Mouse (Mus musculus) spleen, postnatal 4 days (tissue): ENCODE data around the gene Stx11.

Experiments
- DNase-seq, 2 experiments: peaks; one replicate each; pipeline ENCODE4 v3.0.0; 2022; ENCODE audit warnings: low spot score in 2 of 2

Gene Stx11

DNA sequence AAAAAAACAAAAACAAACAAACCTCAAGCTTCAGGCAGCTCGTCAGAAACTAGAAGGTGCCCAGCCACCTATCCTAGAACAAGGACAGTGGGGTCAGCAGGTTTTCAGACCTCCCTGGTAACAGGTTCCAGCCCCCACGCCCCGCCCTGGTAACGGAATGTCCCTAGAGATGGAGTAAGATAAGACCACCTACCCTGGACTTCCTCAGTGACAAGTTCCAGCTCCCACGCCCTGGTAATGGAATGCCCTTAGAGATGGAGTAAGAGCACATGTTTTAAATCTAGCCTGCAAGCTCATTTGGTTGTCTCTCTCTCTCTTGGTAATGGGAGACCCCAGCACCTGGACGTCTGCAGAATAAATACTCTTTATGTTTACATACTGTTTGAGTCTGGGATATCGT is 48.3 kb downstream of the Stx11 start:
- no peak for DNase-seq

GRCm38 (mm10) chr10:12914203-12914602 is 49.9 kb downstream of the Stx11 start:
- DNase-seq: no peak

- no peak for DNase-seq
These were observed 52.0 kb downstream of the Stx11 start for GRCm38 (mm10) chr10:12911981-12912530.

- no peak for DNase-seq
These were observed 52.6 kb downstream of the Stx11 start for GRCm38 (mm10) chr10:12911451-12911850.

DNA sequence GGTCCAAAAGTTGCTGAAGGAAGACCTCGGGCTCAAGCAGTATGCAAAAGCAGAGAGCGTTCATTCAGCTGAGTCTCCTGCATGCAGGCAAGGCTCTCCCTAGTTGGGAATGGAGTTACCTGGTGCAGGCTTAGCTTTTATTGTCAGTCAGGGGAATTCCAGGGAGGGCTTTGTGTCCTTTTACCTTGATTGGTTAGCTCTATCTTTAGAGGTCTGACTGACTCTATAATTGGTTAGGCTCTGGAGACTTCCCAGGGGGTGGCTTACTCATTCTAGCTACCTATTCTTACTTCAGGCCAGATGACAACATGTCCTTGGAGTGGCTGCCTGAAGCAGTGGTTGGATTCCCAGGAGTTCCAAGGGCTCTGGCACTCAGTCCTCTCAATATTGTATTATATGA is 54.2 kb downstream of the Stx11 start:
- DNase-seq: no peak

- DNase-seq: no peak
These were observed 54.9 kb downstream of the Stx11 start for GRCm38 (mm10) chr10:12909179-12909578.

DNA sequence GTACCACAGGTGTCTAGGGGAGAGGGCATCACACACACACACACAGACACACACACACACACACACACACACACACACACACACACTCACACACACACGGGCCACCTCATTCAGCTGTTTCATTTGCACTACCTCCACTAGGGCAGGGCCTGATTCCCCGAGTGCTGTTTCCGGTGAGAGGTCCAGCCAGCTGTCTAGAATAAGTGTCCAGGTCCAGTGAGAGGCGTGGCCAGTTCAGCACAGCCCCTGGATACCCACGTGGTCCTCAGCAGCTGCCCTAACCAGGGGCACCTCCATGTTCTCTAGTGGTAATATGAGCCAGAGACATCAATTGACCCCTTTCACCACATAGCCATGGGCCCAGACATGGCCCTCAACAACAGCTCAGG is 60.0 kb downstream of the Stx11 start:
- no peak for DNase-seq

DNA sequence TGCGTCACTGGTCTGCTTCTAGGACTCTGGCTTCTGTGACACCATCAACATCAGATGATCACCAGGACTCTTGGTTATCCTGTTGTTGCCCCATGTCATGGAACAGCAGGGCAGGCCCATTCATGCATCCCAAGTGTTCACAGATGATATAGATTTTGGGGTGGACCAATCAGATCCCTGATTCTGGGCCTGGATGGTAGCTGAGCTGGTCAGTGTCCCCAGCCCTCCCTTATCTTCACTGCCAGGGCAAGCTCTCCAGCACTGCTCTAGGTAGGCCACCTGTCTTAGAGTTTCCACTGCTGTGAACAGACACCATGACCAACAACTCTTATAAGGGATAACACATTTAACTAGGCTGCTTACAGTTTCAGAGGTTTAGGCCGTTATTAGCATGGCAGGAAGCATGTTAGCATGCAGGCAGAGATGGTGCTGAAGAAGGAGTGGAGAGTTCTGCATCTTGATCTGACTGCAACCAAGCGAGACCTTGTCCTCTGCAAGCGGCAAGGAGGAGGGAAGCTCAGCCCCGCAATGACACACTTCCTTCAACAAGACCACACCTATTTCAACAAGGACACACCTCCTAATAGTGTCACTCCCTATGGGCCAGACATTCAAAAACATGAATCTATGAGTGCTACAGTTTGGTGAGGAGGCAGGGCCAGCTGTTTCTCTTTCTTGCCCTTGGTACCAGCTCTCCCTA is 60.5 kb downstream of the Stx11 start:
- no peak for DNase-seq

DNA sequence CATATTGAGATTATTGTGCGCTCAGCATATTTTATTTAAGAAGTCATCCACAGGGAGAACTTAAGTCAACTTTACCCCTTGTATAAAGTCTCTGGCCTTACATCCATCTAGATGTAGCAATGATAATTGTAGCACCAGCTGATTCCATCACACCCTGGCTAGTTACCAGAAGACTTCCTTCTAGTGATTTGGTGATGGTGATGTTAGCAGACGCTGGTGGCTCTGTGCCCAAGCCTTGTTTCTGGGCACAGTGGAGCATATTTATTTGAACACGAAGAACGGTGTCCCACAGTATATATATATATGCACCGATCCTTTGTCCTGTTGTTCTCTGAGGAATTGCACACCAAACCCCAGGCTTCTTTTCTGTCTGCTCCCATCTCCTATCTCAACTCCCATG is 64.2 kb downstream of the Stx11 start:
- DNase-seq: no peak

GRCm38 (mm10) chr10:12893339-12893738 is 70.8 kb downstream of the Stx11 start:
- no peak for DNase-seq

DNA sequence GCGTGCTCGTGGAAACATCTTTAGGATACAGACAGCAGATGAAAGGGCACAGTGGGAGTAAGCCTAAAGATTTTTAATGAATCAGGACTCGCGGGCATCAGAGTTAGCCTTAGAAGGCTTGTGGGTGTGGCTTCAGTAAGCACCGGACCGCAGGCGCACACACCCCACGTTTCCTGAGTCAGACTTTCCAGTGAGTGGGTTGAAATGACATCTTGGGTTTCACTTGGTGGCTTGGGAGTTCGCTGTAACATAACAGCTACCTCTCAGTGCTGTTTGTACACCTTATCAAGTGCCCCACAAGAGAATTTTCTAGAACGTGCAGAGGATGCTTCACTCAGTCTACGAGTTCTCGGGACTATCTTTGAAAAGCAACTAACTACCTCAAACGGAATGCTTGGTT is 75.7 kb downstream of the Stx11 start:
- no peak for DNase-seq
